Mouse (Mus musculus) forebrain, postnatal 0 days (tissue): Measurements from ENCODE around the gene Cyp4f39. TPM values are rescaled to one million over a fixed set of nuclear protein-coding genes. Genes with fewer than 3 reads are reported as not detected.

ENCODE experiments used
- ATAC-seq: fragments of 200-750 bp; cut with Nextera tagmentation; 2 replicates; pipeline ENCODE4 v1.8.0; 2017; ENCODE audit warnings: mild to moderate bottlenecking, moderate library complexity
- DNase-seq: peaks from one replicate; pipeline ENCODE4 v3.0.0-alpha.2; 2015
- H3K27ac ChIP-seq: fragments of 300-500 bp; sonication (generic); 2 replicates; pipeline ENCODE4 v1.5.1; 2014; ENCODE audit warnings: low read depth, mild to moderate bottlenecking, antibody characterized with exemption, low read length, moderate library complexity, mixed read lengths
- H3K27me3 ChIP-seq: fragments of 300-500 bp; sonication (generic); 2 replicates; pipeline ENCODE4 v1.6.1; 2014; ENCODE audit warnings: mild to moderate bottlenecking, low read length, mixed read lengths; ENCODE audit not compliant: insufficient read depth
- H3K36me3 ChIP-seq: fragments of 300-500 bp; sonication (generic); 2 replicates; pipeline ENCODE4 v1.6.1; 2014; ENCODE audit warnings: mild to moderate bottlenecking, moderate library complexity; ENCODE audit not compliant: insufficient read depth
- H3K4me1 ChIP-seq: fragments of 300-500 bp; sonication (generic); 2 replicates; pipeline ENCODE4 v1.6.1; 2014; ENCODE audit warnings: antibody characterized with exemption; ENCODE audit not compliant: insufficient read depth
- H3K4me2 ChIP-seq: fragments of 300-500 bp; sonication (generic); 2 replicates; pipeline ENCODE4 v1.6.1; 2014; ENCODE audit warnings: low read depth, mild to moderate bottlenecking, moderate library complexity
- H3K4me3 ChIP-seq: fragments of 300-500 bp; sonication (generic); 2 replicates; pipeline ENCODE4 v1.5.1; 2014; ENCODE audit warnings: low read depth, low read length, mixed read lengths
- H3K9ac ChIP-seq: fragments of 300-500 bp; sonication (generic); 2 replicates; pipeline ENCODE4 v1.6.1; 2014; ENCODE audit warnings: mild to moderate bottlenecking
- H3K9me3 ChIP-seq: fragments of 300-500 bp; sonication (generic); 2 replicates; pipeline ENCODE4 v1.6.1; 2016; ENCODE audit warnings: low read length
- CTCF ChIP-seq: sonication (generic); IDR thresholded peaks from 2 replicates; pipeline ENCODE4 v1.5.1; 2016; ENCODE audit warnings: antibody characterized with exemption, control low read depth, low read depth
- WGBS: fragments of 180-500 bp; shearing (Covaris S2); extraction: QIAGEN DNeasy Blood & Tissue Kit; methylation state at CpG from one replicate; pipeline ENCODE4 v1.1.7; 2014; 5-methylcytosine and 5-hydroxymethylcytosine counted together
- polyA plus RNA-seq: library from polyadenylated mRNA; unstranded; fragments of >200 nt; fragmentation: Nextera tagmentation; extraction: Ambion mirVana; gene quantifications from 2 replicates; pipeline ENCODE4 v1.2.1, GENCODE M21; 2015
- total RNA-seq: library from RNA; depleted of rRNA; stranded (reverse); fragments of >200 nt; gene quantifications from 2 replicates; pipeline ENCODE4 v1.2.3, GENCODE M21; 2014

Cyp4f39 gene
- total and polyA plus RNA-seq, 2 experiments from 2014 or later: 0.47 to 2.0 TPM

DNA sequence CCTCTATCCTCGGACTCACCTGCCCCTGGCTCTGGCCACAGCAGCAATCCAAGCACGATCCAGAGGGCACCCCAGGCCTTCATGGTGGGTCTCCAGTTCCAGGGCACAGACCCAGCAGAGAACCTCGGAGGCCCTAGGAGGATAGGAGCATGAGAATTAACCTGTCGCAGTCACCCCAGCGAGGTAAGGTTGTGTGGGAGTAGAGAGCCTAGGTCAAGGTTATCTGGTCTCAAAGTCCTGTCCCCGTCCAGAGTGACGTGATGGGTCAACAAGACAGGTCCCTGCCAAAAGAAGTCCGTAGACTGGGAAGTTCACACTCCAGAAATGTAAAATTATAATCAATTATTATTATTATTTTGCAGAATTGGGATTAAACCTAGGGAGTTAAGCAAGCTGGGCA, 31.7 kb upstream of the Cyp4f39 start:
- Histone ChIP-seq H3K9me3 (no peaks in the 10 kb centered on the region), H3K9ac (no peak overlapping the region), H3K36me3 (no peaks in the 10 kb centered on the region), H3K27me3 (no peaks in the 10 kb centered on the region), H3K4me3 (no peak overlapping the region), H3K27ac (no peak overlapping the region), H3K4me1 (no peaks in the 10 kb centered on the region), H3K4me2 (no peak overlapping the region)
- TF ChIP-seq CTCF: no peak
- 86% methylated on average over 8 of the region's 8 CpGs for WGBS
- ATAC-seq (no peak), DNase-seq (no peak)

GRCm38 (mm10) chr17:32424034-32424433, 28.5 kb upstream of the Cyp4f39 start, which contains the start of gene Pglyrp2:
Gene Pglyrp2 (minus strand): TSS chr17:32424167.
- no peak for DNase-seq
- 85% methylated on average over 2 of the region's 2 CpGs for WGBS

DNA sequence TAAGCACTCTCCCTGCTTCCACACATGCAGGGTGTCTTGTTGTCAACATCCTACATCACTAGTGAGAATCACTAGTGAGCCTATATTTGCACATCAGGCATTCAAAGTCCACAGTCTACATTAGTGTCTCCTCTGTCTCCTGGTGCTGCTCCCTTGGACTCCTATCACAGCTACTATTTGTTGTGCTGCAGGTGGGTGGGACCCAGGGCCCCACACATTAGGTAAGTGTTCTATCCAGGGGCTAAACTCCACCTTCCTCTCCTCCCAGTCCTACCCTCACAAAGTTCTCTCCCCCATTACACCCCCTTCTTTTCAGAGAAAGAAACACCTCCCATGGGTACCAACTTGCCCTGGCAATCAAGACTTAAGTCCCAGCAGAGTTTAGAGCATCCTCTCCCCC, 25.9 kb upstream of the Cyp4f39 start:
- ATAC-seq (no peak), DNase-seq (no peak)
- Histone ChIP-seq H3K27me3 (no peaks in the 10 kb centered on the region; the same call in 1 of the 2 replicates), H3K36me3 (no peaks in the 10 kb centered on the region), H3K4me1 (no peaks in the 10 kb centered on the region), H3K27ac (no peak overlapping the region), H3K9me3 (no peaks in the 10 kb centered on the region), H3K4me2 (no peak overlapping the region), H3K9ac (no peak overlapping the region), H3K4me3 (no peak overlapping the region)
- no peak for TF ChIP-seq CTCF

More at GRCm38 (mm10) chr17:32424034-32424433, 28.5 kb upstream of the Cyp4f39 start, which contains the start of gene Pglyrp2:
- no peak for TF ChIP-seq CTCF
- H3K4me2 ChIP-seq: no peak within 1 kb of the TSS
- no peaks in the 10 kb centered on the region; the same call in 1 of the 2 replicates for H3K27me3 ChIP-seq
- no peaks in the 10 kb centered on the region for H3K9me3 ChIP-seq
- no peak within 1 kb of the TSS for H3K4me3 ChIP-seq
- no peaks in the 10 kb centered on the region for H3K4me1 ChIP-seq
- no peaks in the 10 kb centered on the region for H3K36me3 ChIP-seq
- H3K27ac ChIP-seq: no peak within 1 kb of the TSS
- H3K9ac ChIP-seq: no peak within 1 kb of the TSS
- no peak for ATAC-seq

- H3K4me2 ChIP-seq: no peak overlapping the region
- no peak overlapping the region for H3K9ac ChIP-seq
- H3K4me3 ChIP-seq: no peak overlapping the region
- WGBS: 61% methylated on average over 3 of the region's 3 CpGs
- H3K4me1 ChIP-seq: no peaks in the 10 kb centered on the region
- TF ChIP-seq CTCF: peak; percentile 60
- no peaks in the 10 kb centered on the region for H3K36me3 ChIP-seq
- H3K27ac ChIP-seq: no peak overlapping the region
- no peak for ATAC-seq
- H3K9me3 ChIP-seq: no peaks in the 10 kb centered on the region
- H3K27me3 ChIP-seq: no peaks in the 10 kb centered on the region
- peak; percentile 34 for DNase-seq
These were observed 20.6 kb upstream of the Cyp4f39 start for GRCm38 (mm10) chr17:32431972-32432371.

DNA sequence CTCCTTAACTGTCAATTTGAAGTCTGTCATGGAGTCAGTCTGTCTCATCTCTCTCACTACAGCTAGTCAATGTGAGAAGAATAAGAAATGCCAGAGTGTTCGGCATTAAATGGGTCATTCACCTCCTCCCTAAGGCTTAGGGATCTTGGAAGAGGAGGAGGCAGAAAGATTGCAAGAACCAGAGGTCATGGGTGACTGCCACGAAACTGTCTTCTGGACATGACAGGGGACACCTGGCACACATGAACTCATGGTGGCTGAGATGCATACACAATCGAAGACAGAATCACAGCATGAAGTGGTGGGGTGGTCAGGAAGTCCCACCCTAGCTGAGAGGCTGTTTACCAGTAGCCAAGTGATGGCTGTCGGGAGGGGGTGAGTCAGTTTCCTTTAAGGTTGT, 18.2 kb upstream of the Cyp4f39 start:
- ATAC-seq: no peak
- DNase-seq: no peak
- Histone ChIP-seq H3K4me1 (no peaks in the 10 kb centered on the region), H3K4me2 (no peak overlapping the region), H3K36me3 (no peaks in the 10 kb centered on the region), H3K27me3 (no peaks in the 10 kb centered on the region), H3K4me3 (no peak overlapping the region), H3K9ac (no peak overlapping the region), H3K27ac (no peak overlapping the region), H3K9me3 (no peaks in the 10 kb centered on the region)
- 78% methylated on average over 4 of the region's 4 CpGs for WGBS
- TF ChIP-seq CTCF: no peak

- Histone ChIP-seq H3K4me2 (no peak overlapping the region), H3K4me1 (no peaks in the 10 kb centered on the region), H3K9ac (no peak overlapping the region), H3K4me3 (no peak overlapping the region), H3K9me3 (no peaks in the 10 kb centered on the region), H3K27ac (no peak overlapping the region), H3K36me3 (no peaks in the 10 kb centered on the region), H3K27me3 (no peaks in the 10 kb centered on the region)
- DNase-seq: no peak
- TF ChIP-seq CTCF: no peak
- ATAC-seq: no peak
- 70% methylated on average over 5 of the region's 5 CpGs for WGBS
These were observed 17.4 kb upstream of the Cyp4f39 start for GRCm38 (mm10) chr17:32435151-32435550.

DNA sequence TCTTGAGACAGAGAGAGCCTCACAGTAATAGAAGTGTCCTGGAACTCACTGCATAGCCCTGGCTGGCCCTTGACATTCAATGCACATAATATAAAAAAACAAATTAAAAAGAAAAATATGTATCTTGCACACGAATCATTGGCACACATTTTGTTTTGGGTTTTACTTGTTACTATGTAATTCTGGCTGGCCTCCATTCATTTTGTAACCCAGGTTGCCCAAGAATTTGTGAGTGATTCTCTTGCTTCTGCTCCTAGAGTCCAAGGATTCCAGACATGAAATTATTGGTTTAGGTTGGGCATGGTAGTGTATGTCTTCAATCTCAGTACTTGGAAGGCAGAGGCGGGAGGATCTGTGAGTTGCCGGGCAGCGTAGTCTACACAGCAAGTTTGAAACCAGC, 15.4 kb upstream of the Cyp4f39 start:
- TF ChIP-seq CTCF: no peak
- Histone ChIP-seq H3K4me1 (no peaks in the 10 kb centered on the region), H3K9ac (no peak overlapping the region), H3K36me3 (no peaks in the 10 kb centered on the region), H3K9me3 (no peaks in the 10 kb centered on the region), H3K4me2 (no peak overlapping the region), H3K27ac (no peak overlapping the region), H3K27me3 (0 out of 2 replicates have a peak, but pooled peaks cover 4% of the 10 kb centered on the region), H3K4me3 (no peak overlapping the region)
- no peak for ATAC-seq
- 93% methylated on average over 4 of the region's 4 CpGs for WGBS
- DNase-seq: no peak
